Mouse (Mus musculus): Measurements from ENCODE around the gene Zfp422. TPM values are rescaled to one million over a fixed set of nuclear protein-coding genes. Genes with fewer than 3 reads are reported as not detected.
A peak's percentile ranks its signal among the peaks of the same experiment; 100 is the strongest.

Zfp422 gene
- polyA plus RNA-seq, 1 experiment from 2014 or later, result 138 TPM

DNA sequence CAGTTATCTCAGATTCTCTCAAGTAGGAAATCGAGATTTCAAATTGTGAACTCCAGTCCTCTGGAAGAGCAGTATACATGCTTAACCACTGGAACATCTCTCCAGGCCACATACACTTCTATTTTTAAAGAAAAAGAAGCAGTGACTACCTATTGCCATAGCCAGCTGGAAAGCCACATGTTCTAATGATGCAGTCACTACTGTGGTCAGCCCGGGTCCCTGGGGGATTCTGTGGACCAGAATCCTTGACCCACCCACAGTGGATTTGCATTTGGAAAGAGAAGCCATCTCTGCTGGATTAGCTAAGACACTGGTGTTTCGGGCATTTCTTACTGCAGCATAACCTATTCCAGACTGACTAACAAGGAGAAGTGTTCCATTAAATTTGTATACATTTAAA is 38.6 kb upstream of the Zfp422 start:
- no peak overlapping the region for H3K27ac ChIP-seq (replicated peaks)
- H3K4me3 ChIP-seq (replicated peaks), result no peak overlapping the region
- no peak overlapping the region for H3K4me2 ChIP-seq (replicated peaks)
- no peak overlapping the region for H3K9ac ChIP-seq
- H3K27me3 ChIP-seq, result peaks cover 7% of the 10 kb centered on the region; the same call in 1 of the 2 replicates
- peaks cover 21% of the 10 kb centered on the region; the same call in 1 of the 2 replicates for H3K4me1 ChIP-seq
- WGBS, result 66% methylated on average over 3 of the region's 3 CpGs
- no peaks in the 10 kb centered on the region for H3K9me3 ChIP-seq (replicated peaks)
- ATAC-seq (ENCODE audit: insufficient number of reproducible peaks, low FRiP score, low TSS enrichment, low read depth), result no peak
- no peaks in the 10 kb centered on the region for H3K36me3 ChIP-seq

DNA sequence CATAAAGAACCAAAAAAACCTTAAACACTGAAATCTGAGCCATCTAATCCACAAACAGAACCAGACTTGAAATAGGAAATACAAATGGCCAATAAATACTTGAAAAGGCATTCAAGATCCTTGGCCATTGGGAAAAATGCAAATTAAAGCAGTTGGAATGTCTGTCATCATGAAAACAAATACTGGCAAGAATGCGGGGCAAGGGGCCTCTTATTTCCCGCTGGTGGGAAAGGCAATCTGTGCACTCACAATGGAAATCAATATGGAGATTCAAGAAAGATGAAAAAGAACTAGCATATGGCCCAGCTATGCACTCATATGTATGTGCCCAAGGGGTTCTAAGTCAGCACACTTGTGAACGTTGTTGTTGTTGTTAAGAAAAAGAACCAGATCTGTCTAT is 38.1 kb upstream of the Zfp422 start:
- peaks cover 21% of the 10 kb centered on the region; the same call in 1 of the 2 replicates for H3K4me1 ChIP-seq
- no peaks in the 10 kb centered on the region for H3K36me3 ChIP-seq
- H3K4me3 ChIP-seq (replicated peaks), result no peak overlapping the region
- no peaks in the 10 kb centered on the region for H3K9me3 ChIP-seq (replicated peaks)
- no peak overlapping the region for H3K4me2 ChIP-seq (replicated peaks)
- no peak for ATAC-seq (ENCODE audit: insufficient number of reproducible peaks, low FRiP score, low TSS enrichment, low read depth)
- H3K27me3 ChIP-seq, result peaks cover 6% of the 10 kb centered on the region; the same call in 1 of the 2 replicates
- 44% methylated on average over 3 of the region's 3 CpGs for WGBS
- H3K9ac ChIP-seq, result no peak overlapping the region
- no peak overlapping the region for H3K27ac ChIP-seq (replicated peaks)

- Histone ChIP-seq H3K9ac (no peak overlapping the region), H3K4me2 (replicated peaks) (no peak overlapping the region), H3K4me3 (replicated peaks) (no peak overlapping the region), H3K36me3 (no peaks in the 10 kb centered on the region), H3K27ac (replicated peaks) (no peak overlapping the region), H3K27me3 (no peaks in the 10 kb centered on the region), H3K4me1 (peaks cover 16% of the 10 kb centered on the region; the same call in 1 of the 2 replicates), H3K9me3 (replicated peaks) (no peaks in the 10 kb centered on the region)
- WGBS, result 84% methylated on average over 12 of the region's 12 CpGs
- ATAC-seq (ENCODE audit: insufficient number of reproducible peaks, low FRiP score, low TSS enrichment, low read depth), result no peak
These were observed 37.4 kb upstream of the Zfp422 start for GRCm38 (mm10) chr6:116666085-116666750.

- no peak overlapping the region for H3K4me3 ChIP-seq (replicated peaks)
- no peaks in the 10 kb centered on the region for H3K36me3 ChIP-seq
- H3K27me3 ChIP-seq, result no peaks in the 10 kb centered on the region
- H3K4me1 ChIP-seq, result peaks cover 8% of the 10 kb centered on the region; the same call in 1 of the 2 replicates
- H3K27ac ChIP-seq (replicated peaks), result no peak overlapping the region
- H3K4me2 ChIP-seq (replicated peaks), result no peak overlapping the region
- WGBS, result 48% methylated on average over 3 of the region's 3 CpGs
- no peaks in the 10 kb centered on the region for H3K9me3 ChIP-seq (replicated peaks)
- ATAC-seq (ENCODE audit: insufficient number of reproducible peaks, low FRiP score, low TSS enrichment, low read depth), result no peak
- no peak overlapping the region for H3K9ac ChIP-seq
These were observed 36.0 kb upstream of the Zfp422 start for GRCm38 (mm10) chr6:116664830-116665229.

- 81% methylated on average over 6 of the region's 6 CpGs for WGBS
- no peaks in the 10 kb centered on the region for H3K36me3 ChIP-seq
- no peak overlapping the region for H3K9ac ChIP-seq
- no peak for ATAC-seq (ENCODE audit: insufficient number of reproducible peaks, low FRiP score, low TSS enrichment, low read depth)
- H3K4me3 ChIP-seq (replicated peaks), result no peak overlapping the region
- no peaks in the 10 kb centered on the region for H3K27me3 ChIP-seq
- peaks cover 8% of the 10 kb centered on the region; the same call in 1 of the 2 replicates for H3K4me1 ChIP-seq
- no peak overlapping the region for H3K4me2 ChIP-seq (replicated peaks)
- no peaks in the 10 kb centered on the region for H3K9me3 ChIP-seq (replicated peaks)
- H3K27ac ChIP-seq (replicated peaks), result no peak overlapping the region
These were observed 35.2 kb upstream of the Zfp422 start for GRCm38 (mm10) chr6:116664031-116664430.

DNA sequence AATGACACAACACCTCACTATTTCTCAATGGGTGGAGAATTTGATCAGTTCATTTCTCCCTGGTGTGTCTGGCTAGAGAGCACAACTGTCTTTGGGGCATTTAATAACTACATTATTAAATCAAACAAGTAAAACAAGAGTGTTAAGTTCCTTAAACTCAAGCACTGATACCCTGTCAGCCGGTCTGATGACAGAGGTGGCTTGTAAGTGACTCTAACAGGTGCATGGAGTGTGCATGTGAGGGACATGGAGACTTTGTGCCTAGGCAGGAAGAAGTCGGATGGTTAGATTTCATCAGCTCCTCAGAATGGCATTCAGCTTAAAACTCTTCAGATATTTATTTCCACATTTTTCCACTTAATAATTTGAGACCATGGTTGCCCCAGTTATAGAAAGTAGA is 34.6 kb upstream of the Zfp422 start:
- Histone ChIP-seq H3K4me1 (peaks cover 8% of the 10 kb centered on the region; the same call in 1 of the 2 replicates), H3K4me2 (replicated peaks) (no peak overlapping the region), H3K4me3 (replicated peaks) (no peak overlapping the region), H3K27ac (replicated peaks) (no peak overlapping the region), H3K9ac (no peak overlapping the region), H3K27me3 (no peaks in the 10 kb centered on the region), H3K9me3 (replicated peaks) (no peaks in the 10 kb centered on the region), H3K36me3 (no peaks in the 10 kb centered on the region)
- ATAC-seq (ENCODE audit: insufficient number of reproducible peaks, low FRiP score, low TSS enrichment, low read depth), result no peak
- WGBS, result 73% methylated on average over 2 of the region's 2 CpGs

DNA sequence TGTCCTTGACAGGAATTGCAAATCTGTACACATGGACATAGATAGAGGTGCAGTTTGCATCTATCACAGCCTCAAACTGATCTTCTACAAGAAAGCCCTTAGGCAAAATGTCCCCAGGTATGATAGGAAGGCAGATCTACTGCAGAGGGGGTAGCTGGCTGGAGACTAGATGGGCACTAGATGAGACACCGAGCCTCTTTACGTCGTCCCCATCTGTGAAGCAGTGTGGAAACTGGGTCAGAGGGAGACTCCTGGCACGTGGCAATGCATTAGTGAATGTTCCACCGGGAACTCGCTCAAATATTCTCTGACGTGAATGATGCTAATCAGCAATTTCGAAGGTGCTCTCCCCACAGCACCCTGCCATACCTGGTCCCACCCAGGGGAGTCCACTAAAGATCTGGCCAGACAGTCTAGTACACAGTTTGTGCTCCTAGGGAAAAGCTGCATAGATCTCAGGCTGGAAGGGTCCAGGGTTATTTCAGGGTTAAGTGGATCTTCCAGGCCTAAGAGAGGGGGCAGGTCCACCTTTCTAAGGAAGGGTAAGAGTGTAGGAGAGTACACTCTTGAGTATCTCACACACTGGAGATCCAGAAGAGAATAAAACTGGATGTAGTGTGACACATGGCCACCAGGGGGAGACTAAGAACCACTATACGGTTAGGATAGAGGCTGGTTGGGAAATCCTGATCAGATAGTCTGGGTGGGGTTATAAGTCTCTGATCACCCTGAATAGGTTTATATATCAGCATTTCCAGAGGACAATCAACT is 25.1 kb upstream of the Zfp422 start:
- no peak for ATAC-seq (ENCODE audit: insufficient number of reproducible peaks, low FRiP score, low TSS enrichment, low read depth)
- 55% methylated on average over 9 of the region's 9 CpGs for WGBS
- peaks cover 4% of the 10 kb centered on the region; the same call in 1 of the 2 replicates for H3K4me1 ChIP-seq
- no peaks in the 10 kb centered on the region for H3K27me3 ChIP-seq
- H3K4me2 ChIP-seq (replicated peaks), result no peak overlapping the region
- H3K9ac ChIP-seq, result no peak overlapping the region
- H3K9me3 ChIP-seq (replicated peaks), result no peaks in the 10 kb centered on the region
- no peak overlapping the region for H3K27ac ChIP-seq (replicated peaks)
- no peak overlapping the region for H3K4me3 ChIP-seq (replicated peaks)
- H3K36me3 ChIP-seq, result no peaks in the 10 kb centered on the region

GRCm38 (mm10) chr6:116653191-116653590 is 24.4 kb upstream of the Zfp422 start:
- Histone ChIP-seq H3K36me3 (no peaks in the 10 kb centered on the region), H3K9ac (no peak overlapping the region), H3K4me2 (replicated peaks) (no peak overlapping the region), H3K9me3 (replicated peaks) (no peaks in the 10 kb centered on the region), H3K4me3 (replicated peaks) (no peak overlapping the region), H3K27me3 (no peaks in the 10 kb centered on the region), H3K4me1 (peaks cover 4% of the 10 kb centered on the region; the same call in 1 of the 2 replicates), H3K27ac (replicated peaks) (no peak overlapping the region)
- ATAC-seq (ENCODE audit: insufficient number of reproducible peaks, low FRiP score, low TSS enrichment, low read depth), result no peak
- WGBS, result 72% methylated on average over 3 of the region's 3 CpGs

DNA sequence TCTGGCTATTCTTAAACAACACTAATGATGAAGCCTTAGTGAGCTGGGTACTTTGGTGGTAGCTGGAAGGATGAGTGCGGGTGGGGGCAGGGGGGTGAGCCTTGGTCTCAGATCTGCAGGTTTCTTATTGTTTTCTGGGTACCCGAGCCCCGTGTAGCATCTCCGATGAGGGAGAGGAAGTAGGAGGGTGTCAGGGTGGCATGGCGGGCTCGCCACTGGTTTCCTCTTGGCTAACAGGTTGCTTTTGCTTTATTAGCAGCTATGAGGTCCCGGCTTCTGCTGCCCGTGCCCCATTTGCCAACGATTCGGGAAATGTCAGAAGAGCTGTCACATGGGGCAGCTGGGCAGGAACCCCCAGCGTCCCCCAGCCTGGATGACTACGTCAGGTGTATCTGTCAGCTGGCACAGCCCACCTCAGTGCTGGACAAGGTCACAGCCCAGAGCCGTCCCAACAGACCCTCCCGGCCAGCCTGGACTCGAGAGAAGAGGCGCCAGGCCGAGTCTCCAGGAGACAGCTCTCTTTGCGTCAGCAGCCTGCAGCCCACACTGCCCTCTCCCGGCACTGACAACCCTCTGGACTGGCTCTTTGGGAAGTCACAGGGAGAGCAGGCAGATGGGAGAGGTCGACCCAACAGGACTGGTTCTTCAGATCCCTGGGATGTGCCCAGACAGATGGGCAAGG is 22.8 kb upstream of the Zfp422 start:
- Histone ChIP-seq H3K4me2 (replicated peaks) (peak overlapping the region; percentile 17), H3K27ac (replicated peaks) (no peak overlapping the region), H3K9me3 (replicated peaks) (no peaks in the 10 kb centered on the region), H3K27me3 (no peaks in the 10 kb centered on the region), H3K4me3 (replicated peaks) (peak overlapping the region; percentile 16; the same call in 1 of the 2 replicates), H3K36me3 (no peaks in the 10 kb centered on the region), H3K9ac (no peak overlapping the region), H3K4me1 (peaks cover 4% of the 10 kb centered on the region; the same call in 1 of the 2 replicates)
- 73% methylated on average over 20 of the region's 20 CpGs for WGBS
- no peak for ATAC-seq (ENCODE audit: insufficient number of reproducible peaks, low FRiP score, low TSS enrichment, low read depth)

GRCm38 (mm10) chr6:116650406-116650805 is 21.6 kb upstream of the Zfp422 start, which contains the start of gene Depp1:
Gene Depp1 (plus strand): TSS chr6:116650609.
- peak within 1 kb of the TSS; percentile 16; the same call in 1 of the 2 replicates for H3K4me3 ChIP-seq (replicated peaks)
- no peak within 1 kb of the TSS for H3K9ac ChIP-seq
- no peak within 1 kb of the TSS for H3K27ac ChIP-seq (replicated peaks)
- H3K27me3 ChIP-seq, result peaks cover 3% of the 10 kb centered on the region; the same call in 1 of the 2 replicates
- no peak within 1 kb of the TSS; the same call in 1 of the 2 replicates for H3K4me2 ChIP-seq (replicated peaks)
- H3K4me1 ChIP-seq, result peaks cover 4% of the 10 kb centered on the region; the same call in 1 of the 2 replicates
- ATAC-seq (ENCODE audit: insufficient number of reproducible peaks, low FRiP score, low TSS enrichment, low read depth), result no peak
- no peaks in the 10 kb centered on the region for H3K36me3 ChIP-seq
- WGBS, result 36% methylated on average over 6 of the region's 6 CpGs
- H3K9me3 ChIP-seq (replicated peaks), result no peaks in the 10 kb centered on the region

DNA sequence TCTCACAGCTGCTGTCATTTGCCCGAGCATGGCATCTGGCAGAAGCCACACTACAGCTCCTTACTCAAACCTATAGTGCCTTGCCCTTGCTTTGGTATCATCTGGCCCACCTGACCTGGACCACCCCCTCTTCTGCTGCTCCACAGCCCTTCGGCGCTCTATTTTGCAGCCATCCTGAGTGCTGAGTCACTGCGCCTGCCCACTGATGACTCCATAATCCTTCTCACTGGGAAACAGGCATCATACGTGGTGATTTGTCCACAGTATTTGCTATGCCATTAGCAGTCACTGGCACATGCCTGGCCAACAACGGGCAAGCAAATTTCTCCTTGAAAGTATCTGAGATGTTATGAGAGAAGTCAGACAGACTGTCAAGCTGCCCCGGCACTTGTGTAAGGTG is 21.0 kb upstream of the Zfp422 start:
- Histone ChIP-seq H3K27ac (replicated peaks) (no peak overlapping the region), H3K4me1 (peaks cover 4% of the 10 kb centered on the region; the same call in 1 of the 2 replicates), H3K4me2 (replicated peaks) (no peak overlapping the region), H3K9ac (no peak overlapping the region), H3K4me3 (replicated peaks) (no peak overlapping the region), H3K36me3 (no peaks in the 10 kb centered on the region), H3K27me3 (peaks cover 3% of the 10 kb centered on the region; the same call in 1 of the 2 replicates), H3K9me3 (replicated peaks) (no peaks in the 10 kb centered on the region)
- ATAC-seq (ENCODE audit: insufficient number of reproducible peaks, low FRiP score, low TSS enrichment, low read depth), result no peak
- WGBS, result 85% methylated on average over 7 of the region's 7 CpGs
